25 mouse cellular contexts compared by ENCODE assay signal in the genomic region with DNA sequence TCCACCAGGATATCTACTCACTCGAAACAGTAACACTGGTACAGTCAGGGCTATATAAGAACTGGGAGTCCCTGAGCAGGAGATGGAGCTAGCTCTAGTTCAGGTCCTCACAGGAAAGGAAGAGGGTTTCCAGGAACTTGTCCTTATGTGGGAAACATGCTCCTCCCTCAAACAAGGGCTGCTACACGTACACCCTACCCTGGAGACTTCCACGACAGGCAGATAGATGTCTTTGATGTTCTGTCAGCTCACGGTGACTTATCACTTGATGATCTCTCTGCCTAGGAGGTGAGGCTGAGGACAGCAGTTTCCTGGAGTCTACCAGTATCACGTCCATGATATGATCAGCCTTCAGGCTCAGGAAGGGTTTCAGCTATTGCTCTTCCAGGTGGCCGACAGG. TPM values are rescaled to one million over a fixed set of nuclear protein-coding genes. Genes with fewer than 3 reads are reported as not detected.
DNase-seq lines count a peak whose midpoint lies in the region; ATAC-seq and TF ChIP-seq lines count a peak whose summit lies in the region.
"Had no signal": no experiment of that assay in that cellular context is flagged by ENCODE, and none has a peak within 500 bp of the region (broad histone marks: within the 10 kb centered on the region; RNA-seq: fewer than 3 reads in every experiment).

No protein-coding gene starts in this region.

- H3K4me2 ChIP-seq in CH12.LX (ENCODE audit: insufficient read depth, low read depth, poor library complexity, severe bottlenecking), result no peak overlapping the region
- no peak overlapping the region for H3K4me2 ChIP-seq in midbrain, embryonic 14.5 days (ENCODE audit: low read length)
- H3K4me2 ChIP-seq: heart, embryonic 13.5 days; hindbrain, embryonic 14.5 days; intestine, embryonic 15.5 days had no signal

- TF ChIP-seq RAD21 in CH12.LX (IDR thresholded peaks at IDR 0.05; ENCODE audit: low read depth, low read length), result no peak

- no peak for ATAC-seq in megakaryocyte, adult 5-6 weeks (ENCODE audit: poor library complexity, severe bottlenecking)
- no peak for ATAC-seq in midbrain, embryonic 14.5 days (ENCODE audit: low FRiP score, low TSS enrichment)
- ATAC-seq: forebrain, embryonic 14.5 days; forebrain, postnatal 0 days; hindbrain, postnatal 0 days had no signal

- no peak overlapping the region for H3K4me3 ChIP-seq in CH12.LX (replicated peaks in 1 of 3; ENCODE audit: low read depth in 2 of 3, low read length in 2 of 3, poor library complexity in 1 of 3)
- H3K4me3 ChIP-seq in embryonic fibroblast, embryonic 13.5 days (ENCODE audit: insufficient read depth, low read length), result no peak overlapping the region
- H3K4me3 ChIP-seq in midbrain, embryonic 14.5 days (replicated peaks; ENCODE audit: low read depth, low read length), result no peak overlapping the region
- H3K4me3 ChIP-seq: heart, adult 2 months; heart, embryonic 10.5 days; heart, embryonic 13.5 days; intestine, embryonic 15.5 days had no signal

- H3K9me3 ChIP-seq in CH12.LX (replicated peaks; ENCODE audit: low read length), result no peaks in the 10 kb centered on the region
- H3K9me3 ChIP-seq in midbrain, embryonic 14.5 days (ENCODE audit: control insufficient read depth, low read length), result no peaks in the 10 kb centered on the region
- H3K9me3 ChIP-seq: heart, embryonic 10.5 days; heart, embryonic 13.5 days; intestine, embryonic 15.5 days had no signal

- TF ChIP-seq EP300 in CH12.LX (IDR thresholded peaks at IDR 0.05; ENCODE audit: low read length), result no peak

- WGBS in midbrain, embryonic 14.5 days, result 83% methylated on average over 6 of the region's 6 CpGs

- no peaks in the 10 kb centered on the region for H3K27me3 ChIP-seq in CH12.LX (replicated peaks)
- no peaks in the 10 kb centered on the region for H3K27me3 ChIP-seq in midbrain, embryonic 14.5 days (ENCODE audit: control insufficient read depth, insufficient read depth, low read length)
- H3K27me3 ChIP-seq: intestine, embryonic 15.5 days had no signal

- dilution Hi-C loops in CH12.LX (cut with MboI; ENCODE audit: extremely low pct_ligation_motif_present, extremely low pct_unique_long_range_greater_than_20kb, low sequenced_read_pairs), result no loop called here

- DNase-seq in thymus, postnatal 0 days (ENCODE audit: low spot score), result peak; percentile 13
- DNase-seq in thymus, postnatal 10 days (ENCODE audit: low spot score in 2 of 2), result no peak
- no peak for DNase-seq in CH12.LX (ENCODE audit: extremely low read depth)
- peak; percentile 13 for DNase-seq in naive thymus-derived CD4-positive, alpha-beta T cell, adult 2 months (ENCODE audit: low read depth)
- no peak for DNase-seq in midbrain, embryonic 14.5 days
- DNase-seq in left cerebral cortex, adult 18-20 months (ENCODE audit: low spot score in 2 of 2), result no peak
- DNase-seq: adrenal gland, postnatal 10 days; B cell, adult 2 months; cerebellum, adult 11 months; cerebellum, adult 2 months; cerebellum, postnatal 14 days; forebrain, postnatal 0 days; gastrocnemius, postnatal 36 days; heart, adult 2 months; heart, postnatal 14 days; heart, postnatal 4 days; kidney, adult 11 months had no signal

- no peak for TF ChIP-seq POLR2A in CH12.LX (IDR thresholded peaks at IDR 0.05; ENCODE audit: low read depth, low read length)
- TF ChIP-seq POLR2A in embryonic fibroblast, embryonic 13.5 days (IDR thresholded peaks at IDR 0.05; ENCODE audit: low read depth, low read length), result no peak

- no peak overlapping the region for H3K9ac ChIP-seq in CH12.LX (ENCODE audit: insufficient read depth, low read depth)
- H3K9ac ChIP-seq in midbrain, embryonic 14.5 days (replicated peaks; ENCODE audit: low read length), result no peak overlapping the region
- H3K9ac ChIP-seq: forebrain, postnatal 0 days; heart, embryonic 13.5 days; hindbrain, embryonic 14.5 days; intestine, embryonic 15.5 days had no signal

- H3K36me3 ChIP-seq in CH12.LX (replicated peaks in 1 of 2; ENCODE audit: control insufficient read depth in 1 of 2, insufficient read depth in 1 of 2, low read length in 1 of 2), result peaks cover 22 to 52% of the 10 kb centered on the region in 2 experiments
- H3K36me3 ChIP-seq in midbrain, embryonic 14.5 days (ENCODE audit: control insufficient read depth, insufficient read depth, low read length), result no peaks in the 10 kb centered on the region
- H3K36me3 ChIP-seq: intestine, embryonic 15.5 days had no signal

- no peak for TF ChIP-seq CTCF in CH12.LX (conservative IDR thresholded peaks at IDR 0.05 in 1 of 2, IDR thresholded peaks at IDR 0.05 in 1 of 2; ENCODE audit: low read depth in 2 of 2, low read length in 2 of 2)
- TF ChIP-seq CTCF in embryonic fibroblast, embryonic 13.5 days (IDR thresholded peaks at IDR 0.05; ENCODE audit: borderline replicate concordance, insufficient read depth, low read length), result no peak

- H3K4me1 ChIP-seq in CH12.LX (ENCODE audit: control insufficient read depth in 1 of 2, insufficient read depth in 2 of 2), result peaks cover 14 to 56% of the 10 kb centered on the region in 2 experiments
- peaks cover 22% of the 10 kb centered on the region for H3K4me1 ChIP-seq in embryonic fibroblast, embryonic 13.5 days (ENCODE audit: control insufficient read depth, insufficient read depth, low read length)
- H3K4me1 ChIP-seq in midbrain, embryonic 14.5 days (ENCODE audit: control insufficient read depth, insufficient read depth, low read length), result no peaks in the 10 kb centered on the region

- H3K79me2 ChIP-seq in CH12.LX (replicated peaks; ENCODE audit: control insufficient read depth, extremely low read depth, insufficient read depth, poor library complexity, severe bottlenecking), result no peaks in the 10 kb centered on the region; the same call in 1 of the 2 replicates

- no peak overlapping the region; the same call in 1 of the 2 replicates for H3K27ac ChIP-seq in CH12.LX (ENCODE audit: insufficient read depth, low read depth)
- peak overlapping the region; percentile 53 for H3K27ac ChIP-seq in embryonic fibroblast, embryonic 13.5 days (ENCODE audit: insufficient read depth, low read length)
- no peak overlapping the region for H3K27ac ChIP-seq in midbrain, embryonic 14.5 days (replicated peaks; ENCODE audit: low read depth, low read length)
- H3K27ac ChIP-seq: heart, adult 2 months; hindbrain, embryonic 14.5 days; hindbrain, postnatal 0 days had no signal

- in situ Hi-C loops in CH12.LX (cut with MboI; ENCODE audit: low pct_ligation_motif_present, low pct_unique_long_range_greater_than_20kb, low sequenced_read_pairs), result no loop called here

TF ChIP-seq in CH12.LX, 34 proteins besides CTCF, POLR2A, EP300 and RAD21:
- no peak for TF ChIP-seq ZC3H11A (IDR thresholded peaks at IDR 0.05; ENCODE audit: low read depth, low read length)
- TF ChIP-seq NELFE (IDR thresholded peaks at IDR 0.05; ENCODE audit: low read depth, low read length), result 0 out of 2 replicates have a peak, but pooled peaks have one; percentile 5

RNA-seq across cellular contexts. Expression of a gene that starts 21.1 kb away (rescaled TPM):
- 43.3 and 54.9 TPM in 2 replicates for polyA plus RNA-seq in thymus, postnatal 0 days (2015; fragmentation: Nextera tagmentation; extraction: Ambion mirVana)
- 25.0 and 25.5 TPM in 2 replicates for total RNA-seq in CH12.LX (2012; rRNA removed)
- 16.2 and 16.7 TPM in 2 replicates for total RNA-seq in CH12.LX (2014; rRNA removed)
- 19.7 and 28.2 TPM in 2 replicates for polyA plus RNA-seq in CH12.LX (2012; ENCODE audit: insufficient read length, low read depth)
- 219 and 315 TPM in 2 replicates for polyA plus RNA-seq in embryonic fibroblast, embryonic 13.5 days (2011; ENCODE audit: insufficient read length, low read depth, missing spikeins)
- total RNA-seq in megakaryocyte, adult 5-6 weeks (2015), result 36.2 and 37.9 TPM in 2 replicates
- 23.8 and 51.5 TPM in 2 replicates for total RNA-seq in megakaryocyte, adult 5-6 weeks (2017)
- polyA plus RNA-seq in midbrain, embryonic 14.5 days (2014; fragmentation: Nextera tagmentation; extraction: Ambion mirVana), result 21.8 and 27.5 TPM in 2 replicates
- total RNA-seq in left cerebral cortex, adult 18-20 months (2021), result 100 to 1,000 TPM; 138 to 149 TPM

Comparison
In these comparisons a context has a peak if more than half of its experiments do, and no peak if none do; other contexts are left out.
1. DNase-seq: peak in thymus, postnatal 0 days (single experiment) and naive thymus-derived CD4-positive, alpha-beta T cell, adult 2 months (single experiment); none in thymus, postnatal 10 days (0 of 2), CH12.LX (single experiment), midbrain, embryonic 14.5 days (single experiment) and left cerebral cortex, adult 18-20 months (0 of 2).